9 mouse cellular contexts compared by ENCODE assay signal in genomic region chrX:103288485-103289330, GRCm38 (mm10). TPM values are rescaled to one million over a fixed set of nuclear protein-coding genes. Genes with fewer than 3 reads are reported as not detected.
A peak's percentile ranks its signal among the peaks of the same experiment; 100 is the strongest.
DNase-seq lines count a peak whose midpoint lies in the region; ATAC-seq lines count a peak whose summit lies in the region.
"Had no signal": no experiment of that assay in that cellular context is flagged by ENCODE, and none has a peak within 500 bp of the region (broad histone marks: within the 10 kb centered on the region; RNA-seq: fewer than 3 reads in every experiment).

No protein-coding gene starts in this region.

- H3K4me3 ChIP-seq in hindbrain, embryonic 15.5 days = peak overlapping the region; percentile 12; the same call in 1 of the 2 replicates
- peak overlapping the region; percentile 35 for H3K4me3 ChIP-seq in midbrain, embryonic 10.5 days
- H3K4me3 ChIP-seq: myocyte had no signal

- peak; percentile 2 for DNase-seq in adrenal gland, postnatal 10 days
- no peak for DNase-seq in adrenal gland, adult 8-10 months
- DNase-seq in ovary, postnatal 36 days (ENCODE audit: low spot score) = peak; percentile 3
- DNase-seq in ovary, adult 18-20 months (ENCODE audit: low spot score) = no peak
- DNase-seq in midbrain, embryonic 10.5 days (ENCODE audit: low spot score) = peak; percentile 60
- DNase-seq in spleen, adult 12 weeks (ENCODE audit: low spot score) = no peak
- no peak for DNase-seq in spleen, postnatal 4 days (ENCODE audit: low spot score in 2 of 2)

- no peaks in the 10 kb centered on the region for H3K36me3 ChIP-seq in hindbrain, embryonic 15.5 days
- H3K36me3 ChIP-seq in midbrain, embryonic 10.5 days = no peaks in the 10 kb centered on the region

- ATAC-seq in hindbrain, embryonic 15.5 days (ENCODE audit: low FRiP score, low read depth) = peak; percentile 91

- H3K27ac ChIP-seq in hindbrain, embryonic 15.5 days (replicated peaks) = peak overlapping the region; percentile 42; the same call in 1 of the 2 replicates
- peak overlapping the region; percentile 68 for H3K27ac ChIP-seq in midbrain, embryonic 10.5 days (replicated peaks)

- peak overlapping the region; percentile 49 for H3K4me2 ChIP-seq in hindbrain, embryonic 15.5 days

- 21% methylated on average over 25 of the region's 25 CpGs for WGBS in hindbrain, embryonic 15.5 days
- WGBS in midbrain, embryonic 10.5 days = 28% methylated on average over 25 of the region's 25 CpGs

- H3K9ac ChIP-seq in hindbrain, embryonic 15.5 days = no peak overlapping the region

- H3K27me3 ChIP-seq in hindbrain, embryonic 15.5 days = peaks cover 37% of the 10 kb centered on the region
- H3K27me3 ChIP-seq in midbrain, embryonic 10.5 days (ENCODE audit: low read depth, poor library complexity, severe bottlenecking) = peaks cover 99% of the 10 kb centered on the region

- peaks cover 12% of the 10 kb centered on the region for H3K4me1 ChIP-seq in hindbrain, embryonic 15.5 days (replicated peaks)
- peaks cover 25% of the 10 kb centered on the region for H3K4me1 ChIP-seq in midbrain, embryonic 10.5 days

- no peaks in the 10 kb centered on the region for H3K9me3 ChIP-seq in hindbrain, embryonic 15.5 days
- no peaks in the 10 kb centered on the region for H3K9me3 ChIP-seq in midbrain, embryonic 10.5 days (replicated peaks)

RNA-seq across cellular contexts. Expression of gene Cdx4, which starts 32.5 kb away (rescaled TPM):
- not detected for total RNA-seq in adrenal gland, postnatal 10 days (2021)
- total RNA-seq in adrenal gland, adult 8-10 months (2022) = not detected
- not detected in 2 replicates for polyA plus RNA-seq in hindbrain, embryonic 15.5 days (2015; fragmentation: Nextera tagmentation; extraction: Ambion mirVana)
- polyA plus RNA-seq in midbrain, embryonic 10.5 days (2016; fragmentation: Nextera tagmentation; extraction: Ambion mirVana) = not detected in 2 replicates
- polyA plus RNA-seq: myocyte had no signal

Comparison
In these comparisons a context has a peak if more than half of its experiments do, and no peak if none do; other contexts are left out.
1. DNase-seq: peak in adrenal gland, postnatal 10 days (single experiment), ovary, postnatal 36 days (single experiment) and midbrain, embryonic 10.5 days (single experiment); none in adrenal gland, adult 8-10 months (single experiment), ovary, adult 18-20 months (single experiment), spleen, adult 12 weeks (single experiment) and spleen, postnatal 4 days (0 of 2).